17 mouse cellular contexts compared by ENCODE assay signal in genomic region chr4:134310656-134311055, GRCm38 (mm10). TPM values are rescaled to one million over a fixed set of nuclear protein-coding genes. Genes with fewer than 3 reads are reported as not detected.
"Had no signal": no experiment of that assay in that cellular context is flagged by ENCODE, and none has a peak within 500 bp of the region (broad histone marks: within the 10 kb centered on the region; RNA-seq: fewer than 3 reads in every experiment).

No protein-coding gene starts in this region.

- H3K27ac ChIP-seq: neural tube, embryonic 13.5 days; neural tube, embryonic 15.5 days; stomach, embryonic 15.5 days; stomach, postnatal 0 days had no signal

- H3K4me3 ChIP-seq: neural tube, embryonic 13.5 days; neural tube, embryonic 15.5 days; stomach, embryonic 15.5 days had no signal

- DNase-seq: retina, postnatal 1 day; right cerebral cortex, adult 18-20 months; right cerebral cortex, postnatal 14 days; right cerebral cortex, postnatal 25 days; right cerebral cortex, postnatal 4 days; spleen, adult 18-20 months; thymus, adult 18-20 months; thymus, adult 2 months; thymus, postnatal 14 days; thymus, postnatal 25 days; thymus, postnatal 36 days; thymus, postnatal 4 days had no signal

RNA-seq across cellular contexts. Expression of gene Trim63, which starts 4.3 kb away (rescaled TPM):
- total RNA-seq: neutrophil, adult 5-6 weeks had no signal

RNA-seq across cellular contexts. Expression of gene Slc30a2, which starts 32.3 kb away (rescaled TPM):
- total RNA-seq: neutrophil, adult 5-6 weeks had no signal

RNA-seq across cellular contexts. Expression of gene Grrp1, which starts 56.8 kb away (rescaled TPM):
- total RNA-seq: neutrophil, adult 5-6 weeks had no signal
